Mouse (Mus musculus): ENCODE measurements around the gene Lrrn3.

Lrrn3 gene

DNA sequence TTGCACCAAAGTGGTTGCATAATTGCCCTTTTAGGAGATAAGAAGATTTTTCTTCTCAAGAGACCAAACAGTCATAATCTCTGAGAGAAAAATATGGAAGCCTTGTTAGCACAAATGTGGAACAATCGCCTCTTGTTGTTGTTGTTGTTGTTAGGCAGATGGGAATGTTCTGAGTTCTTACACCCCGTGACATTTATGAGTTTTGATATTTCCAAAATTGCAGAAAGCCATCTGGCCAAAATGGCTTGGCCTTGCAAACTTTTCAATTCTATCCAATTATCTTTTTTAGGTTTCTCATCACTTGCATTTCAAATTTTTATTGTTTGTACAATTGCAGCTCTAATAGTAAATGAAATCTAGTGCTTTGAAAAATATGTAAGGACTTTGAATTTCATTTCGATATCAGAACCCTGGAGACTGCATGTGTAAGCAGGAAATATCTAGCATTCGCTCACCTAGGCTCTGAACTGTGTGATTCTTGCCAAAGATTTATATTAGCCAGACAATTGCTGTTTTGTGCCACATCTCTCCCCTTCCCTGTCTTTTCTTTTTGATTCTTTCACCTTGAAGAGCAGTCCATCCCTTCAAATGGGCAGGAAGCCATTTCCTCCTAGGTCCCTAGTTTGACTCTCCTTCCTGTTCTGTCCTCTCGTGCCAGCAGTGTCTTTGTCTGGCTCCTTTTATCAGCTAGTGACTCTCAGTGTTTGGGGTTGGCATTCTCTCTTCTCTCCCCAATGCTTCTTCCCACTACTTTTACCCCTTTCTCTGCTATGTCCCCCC, 49.8 kb downstream of the Lrrn3 start:
- DNase-seq (ENCODE audit: low read depth, low spot score), result no peak

DNA sequence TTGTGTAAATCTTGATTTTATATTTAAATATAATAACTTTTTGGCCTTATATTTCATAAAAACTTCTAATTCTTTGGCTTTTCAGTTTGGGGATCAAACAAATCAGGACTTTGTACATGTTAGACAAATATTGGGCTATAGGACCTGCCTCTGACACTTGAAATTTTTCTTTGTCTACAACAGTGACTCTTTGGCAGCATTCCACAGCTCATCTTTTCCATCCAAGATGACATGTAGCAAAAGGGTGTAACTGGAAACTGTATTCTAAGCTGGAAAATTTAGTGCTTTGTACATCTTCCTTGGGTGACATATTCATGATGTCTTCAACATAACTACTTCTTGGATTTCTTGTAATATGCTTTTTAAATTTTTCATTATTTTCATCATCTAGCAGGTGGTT, 57.4 kb downstream of the Lrrn3 start:
- no peak for DNase-seq (ENCODE audit: low read depth, low spot score)

DNA sequence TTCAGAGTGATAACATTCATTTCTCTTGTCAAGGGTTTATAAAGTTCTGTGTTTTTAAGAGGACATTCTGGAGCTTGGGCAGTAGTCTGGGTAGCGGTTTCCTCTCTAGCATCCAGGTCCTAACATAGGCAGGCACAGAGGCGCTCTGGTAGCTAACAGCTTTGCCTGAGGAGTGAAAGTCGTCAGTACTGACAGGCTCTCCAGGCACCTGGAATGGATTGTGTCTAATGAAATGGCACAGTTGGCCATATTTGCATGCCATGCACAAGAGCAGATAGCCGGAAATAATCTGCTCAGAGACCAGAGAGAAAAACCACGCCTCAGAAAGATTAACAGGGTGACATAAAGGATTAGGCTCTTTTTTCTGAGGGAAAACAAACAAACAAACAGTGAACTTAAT, 58.8 kb downstream of the Lrrn3 start:
- DNase-seq (ENCODE audit: low read depth, low spot score), result no peak

- DNase-seq (ENCODE audit: low read depth, low spot score), result no peak
These were observed 61.0 kb downstream of the Lrrn3 start for GRCm38 (mm10) chr12:41425101-41425679.

DNA sequence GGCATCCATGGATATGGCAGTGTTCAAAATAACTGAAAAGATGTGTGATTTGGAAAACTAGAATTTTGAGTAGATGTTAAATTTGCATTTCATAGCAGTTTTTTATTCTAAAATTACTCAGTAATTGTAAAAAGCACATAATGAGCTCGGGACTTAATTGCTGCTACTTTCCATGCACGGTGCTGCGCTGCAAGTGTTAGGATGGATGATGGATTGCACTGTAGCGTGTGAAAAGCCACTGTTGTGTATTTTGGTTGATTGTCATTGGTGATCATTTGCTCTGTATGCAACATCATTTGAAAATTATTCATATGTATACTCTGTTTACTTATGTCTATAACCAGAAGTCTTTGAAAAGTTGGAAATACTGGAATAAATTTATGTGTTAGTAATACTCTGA, 68.3 kb downstream of the Lrrn3 start:
- no peak for DNase-seq (ENCODE audit: low read depth, low spot score)

GRCm38 (mm10) chr12:41417099-41417498, 69.1 kb downstream of the Lrrn3 start:
- DNase-seq (ENCODE audit: low read depth, low spot score), result no peak

DNA sequence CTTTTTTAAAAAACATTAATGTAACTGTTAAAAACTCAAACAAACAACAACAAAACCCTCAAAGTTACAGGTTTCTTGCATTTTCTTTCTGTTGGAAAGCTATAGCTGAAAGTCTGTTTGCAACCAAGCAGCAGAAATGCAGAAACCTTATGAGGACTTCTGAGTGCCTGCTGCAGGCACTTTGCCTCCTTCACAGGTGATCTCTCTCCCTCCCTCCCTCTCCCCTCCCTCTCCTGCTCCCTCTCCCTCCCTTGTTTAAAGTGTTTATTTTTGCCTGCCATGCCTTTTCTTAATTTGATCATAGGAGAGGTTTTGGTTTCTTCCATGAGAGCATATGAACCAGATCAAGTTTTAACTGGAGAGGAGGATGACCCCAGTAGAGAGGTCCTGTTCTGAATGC, 69.6 kb downstream of the Lrrn3 start:
- DNase-seq (ENCODE audit: low read depth, low spot score), result no peak

GRCm38 (mm10) chr12:41409431-41409830, 76.8 kb downstream of the Lrrn3 start:
- DNase-seq (ENCODE audit: low read depth, low spot score), result no peak

GRCm38 (mm10) chr12:41401923-41402322, 84.3 kb downstream of the Lrrn3 start:
- no peak for DNase-seq (ENCODE audit: low read depth, low spot score)

Measured in 3T3-L1 (cell line).